Mouse (Mus musculus): ENCODE results near the gene Bcap29.

- peak; percentile 56; the same call in 1 of the 2 replicates for TF ChIP-seq POLR2A (IDR thresholded peaks at IDR 0.05; ENCODE audit: low read depth, low read length)
- no peak; the same call in 1 of the 2 replicates for TF ChIP-seq SIN3A (IDR thresholded peaks at IDR 0.05; ENCODE audit: low read length)
- TF ChIP-seq CTCF (conservative IDR thresholded peaks at IDR 0.05 in 1 of 2, IDR thresholded peaks at IDR 0.05 in 1 of 2; ENCODE audit: low read depth in 2 of 2, low read length in 2 of 2) = peak in 1 of 2 experiments; percentile 17; a peak in 2 of 4 replicates
- no peak for TF ChIP-seq JUND (conservative IDR thresholded peaks at IDR 0.05; ENCODE audit: low read depth, low read length)
- TF ChIP-seq JUN (IDR thresholded peaks at IDR 0.05; ENCODE audit: insufficient read depth, low read depth, low read length) = no peak
- no peak for TF ChIP-seq ELF1 (IDR thresholded peaks at IDR 0.05; ENCODE audit: low read depth, low read length)
- no peak for TF ChIP-seq MAFK (IDR thresholded peaks at IDR 0.05; ENCODE audit: insufficient replicate concordance, low read length)
- TF ChIP-seq MXI1 (IDR thresholded peaks at IDR 0.05; ENCODE audit: low read depth, low read length) = no peak
- TF ChIP-seq E2F4 (IDR thresholded peaks at IDR 0.05; ENCODE audit: insufficient replicate concordance, low read depth, low read length) = no peak
- TF ChIP-seq ETS1 (conservative IDR thresholded peaks at IDR 0.05; ENCODE audit: low read depth, low read length) = no peak
- no peak for TF ChIP-seq SMC3 (IDR thresholded peaks at IDR 0.05; ENCODE audit: low read depth, low read length)
- TF ChIP-seq TCF12 (IDR thresholded peaks at IDR 0.05; ENCODE audit: low read depth, low read length) = no peak
- no peak for TF ChIP-seq EP300 (IDR thresholded peaks at IDR 0.05; ENCODE audit: low read length)
- TF ChIP-seq ZKSCAN1 (IDR thresholded peaks at IDR 0.05; ENCODE audit: borderline replicate concordance, low read depth, low read length) = no peak
Observed at GRCm38 (mm10) chr12:31654965-31655477, 20.6 kb upstream of the Bcap29 start.
